Mouse (Mus musculus): ENCODE results near the gene Stra6.

Gene Stra6

DNA sequence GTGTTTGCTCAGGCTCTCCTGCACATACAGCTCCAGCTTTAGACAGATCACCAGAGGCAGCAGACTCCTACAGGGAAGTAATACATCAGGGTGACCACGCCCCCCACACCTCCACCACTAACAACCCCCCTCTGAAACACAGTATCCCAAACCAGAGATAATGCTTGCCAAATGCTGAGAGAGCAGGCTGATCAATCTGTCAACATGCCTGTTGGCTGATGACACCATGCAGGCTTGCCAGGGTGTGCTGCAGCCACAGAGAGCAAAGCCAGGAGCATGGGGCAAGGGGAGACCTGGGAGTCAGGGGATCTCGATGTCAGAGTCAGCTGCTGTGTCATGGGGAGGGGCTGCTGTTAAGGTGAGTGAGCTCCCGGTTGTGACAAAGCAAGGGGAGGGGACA lies at the start of gene Stra6:
TSS of gene Stra6 (plus strand) at position 258 of the 400 bp plus-strand sequence.
- no peak for DNase-seq (ENCODE audit: low spot score)

- DNase-seq (ENCODE audit: low spot score): no peak
These were observed 49.0 kb upstream of the Stra6 start for GRCm38 (mm10) chr9:58014393-58015160.

GRCm38 (mm10) chr9:58015856-58016255 lies 47.7 kb upstream of the Stra6 start:
- DNase-seq (ENCODE audit: low spot score): no peak

- no peak for DNase-seq (ENCODE audit: low spot score)
These were observed 46.6 kb upstream of the Stra6 start for GRCm38 (mm10) chr9:58016962-58017361.

DNA sequence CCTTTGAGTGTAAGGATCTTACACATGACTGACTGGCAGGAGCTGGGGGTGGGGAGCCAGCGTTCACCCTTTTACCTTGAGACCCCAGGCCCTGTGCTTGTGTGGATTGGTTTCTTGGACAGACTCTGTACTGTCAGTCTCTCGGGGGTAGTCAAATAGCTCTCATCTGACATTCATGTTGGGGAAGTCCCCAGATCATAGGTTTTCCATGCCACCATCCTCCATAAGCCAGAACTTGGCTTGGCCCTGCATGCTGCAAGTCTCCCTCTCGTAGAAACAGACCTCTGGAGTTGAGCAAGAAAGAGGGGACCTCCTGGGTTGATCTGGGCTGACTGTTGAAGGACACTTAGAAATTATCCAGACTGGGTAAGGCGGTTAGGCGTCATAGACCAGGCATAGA lies 45.2 kb upstream of the Stra6 start:
- DNase-seq (ENCODE audit: low spot score): no peak

GRCm38 (mm10) chr9:58025995-58026394 lies 37.6 kb upstream of the Stra6 start:
- DNase-seq (ENCODE audit: low spot score): no peak

- DNase-seq (ENCODE audit: low spot score): no peak
These were observed 36.0 kb upstream of the Stra6 start for GRCm38 (mm10) chr9:58027426-58028180.

GRCm38 (mm10) chr9:58028841-58029240 lies 34.7 kb upstream of the Stra6 start:
- no peak for DNase-seq (ENCODE audit: low spot score)

DNA sequence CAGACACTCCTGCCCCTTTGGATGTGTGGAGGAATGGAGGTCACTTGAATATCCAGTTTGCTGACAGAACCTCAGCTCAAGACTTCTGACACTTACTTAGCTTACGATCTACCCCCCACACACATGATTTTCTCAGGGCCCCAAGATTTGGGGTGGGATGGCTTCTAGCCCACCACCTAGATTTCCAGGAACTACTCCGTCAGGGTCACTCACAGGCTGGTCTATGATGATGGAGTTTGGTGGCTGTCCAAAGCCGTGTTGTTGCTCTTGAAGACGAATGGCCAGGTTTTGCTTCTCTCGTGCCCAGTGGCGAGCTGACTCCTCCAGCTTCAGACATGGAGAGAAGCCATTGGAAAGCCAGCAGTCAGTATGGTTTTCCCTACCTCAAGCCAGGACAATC lies 34.0 kb upstream of the Stra6 start:
- no peak for DNase-seq (ENCODE audit: low spot score)

- no peak for DNase-seq (ENCODE audit: low spot score)
These were observed 31.7 kb upstream of the Stra6 start for GRCm38 (mm10) chr9:58031895-58032294.

- no peak for DNase-seq (ENCODE audit: low spot score)
These were observed 28.1 kb upstream of the Stra6 start for GRCm38 (mm10) chr9:58035519-58035918.

DNA sequence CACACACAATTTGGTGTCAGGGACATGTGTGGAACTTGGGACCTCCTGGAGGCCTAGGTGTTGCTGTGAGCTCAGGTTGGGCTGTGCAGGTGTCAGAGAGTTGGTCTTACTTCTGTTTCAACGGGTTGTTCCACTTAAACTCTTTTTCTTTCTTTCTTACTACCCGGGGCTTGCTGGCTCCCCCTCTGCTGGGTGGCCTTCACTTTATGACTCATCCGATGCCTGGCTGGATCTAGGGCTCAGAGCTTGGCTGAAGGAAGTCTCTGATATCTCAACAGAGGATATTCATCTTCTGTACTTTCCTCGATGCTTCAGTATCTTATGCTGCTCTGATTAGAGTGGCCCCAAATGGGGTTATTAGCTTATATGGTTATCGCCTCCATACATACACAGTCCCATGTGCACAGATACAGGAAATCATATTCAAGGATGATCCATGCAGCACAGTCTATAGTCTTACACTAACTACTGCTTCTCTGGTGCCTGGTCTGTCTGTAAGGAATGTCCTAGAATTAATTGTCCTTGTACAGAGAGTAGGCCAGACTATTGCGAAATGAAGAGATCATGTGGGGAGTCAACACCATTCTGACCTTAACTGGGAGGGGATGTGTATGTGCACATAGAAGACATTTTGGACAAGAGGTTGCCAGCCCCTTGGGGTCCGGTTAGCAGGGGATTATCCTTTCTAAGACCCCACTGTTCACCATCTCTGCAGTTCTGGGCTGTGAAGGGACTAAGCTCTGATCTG lies 27.5 kb upstream of the Stra6 start:
- DNase-seq (ENCODE audit: low spot score): no peak

DNA sequence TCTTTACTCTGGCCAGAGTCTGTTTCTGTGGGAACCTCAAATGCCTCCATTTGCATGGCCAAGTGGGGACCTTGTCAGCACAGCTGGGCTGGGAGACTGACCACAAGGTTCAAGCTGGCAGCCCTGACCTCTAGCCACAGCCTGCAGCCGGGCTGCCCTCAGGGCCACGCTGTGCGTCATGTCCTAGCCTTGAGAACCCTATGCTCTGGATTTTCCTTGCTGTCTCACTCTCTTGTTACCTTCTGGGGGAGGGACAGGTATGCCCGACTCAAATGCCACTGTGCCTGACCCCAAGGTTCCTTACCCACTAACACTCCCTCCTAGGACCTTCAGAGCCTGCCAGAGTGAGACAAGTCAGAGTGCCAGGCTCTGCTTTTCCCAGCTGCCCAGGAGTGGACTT lies 26.6 kb upstream of the Stra6 start:
- DNase-seq (ENCODE audit: low spot score): no peak

DNA sequence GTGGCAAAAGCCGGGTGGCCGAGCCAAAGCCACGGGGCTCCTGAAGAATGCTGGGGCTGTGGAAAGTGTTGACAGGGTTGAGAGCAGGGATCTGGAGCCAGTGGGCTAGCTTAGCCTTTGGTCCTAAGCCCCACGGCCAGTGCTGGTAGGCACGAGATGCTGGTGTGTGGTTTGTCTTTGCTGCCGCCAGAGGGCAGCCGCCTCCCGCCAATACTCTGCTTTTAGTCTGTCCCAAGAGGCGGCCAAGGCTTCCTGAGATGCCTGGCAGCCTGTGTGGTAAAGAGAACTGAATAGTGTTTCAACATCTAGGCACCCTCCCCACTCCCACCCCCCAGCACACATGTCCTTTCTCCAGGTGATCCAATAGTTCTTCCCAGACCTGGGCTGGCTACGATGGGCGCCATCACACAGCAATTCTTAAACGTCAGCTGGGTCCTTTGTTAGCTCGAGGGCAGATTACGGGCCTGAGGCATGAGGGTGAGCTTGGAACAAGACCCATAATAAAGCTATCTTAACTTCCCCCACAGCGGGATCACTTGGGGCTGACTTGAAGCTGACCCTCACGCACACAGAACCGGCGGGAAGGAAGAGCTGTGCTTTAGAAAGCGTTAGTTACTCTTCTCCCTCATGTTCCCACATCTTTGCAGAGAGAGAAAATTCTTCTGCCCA lies 25.0 kb upstream of the Stra6 start:
- no peak for DNase-seq (ENCODE audit: low spot score)

GRCm38 (mm10) chr9:58040977-58041376 lies 22.6 kb upstream of the Stra6 start:
- no peak for DNase-seq (ENCODE audit: low spot score)

- no peak for DNase-seq (ENCODE audit: low spot score)
These were observed 21.2 kb upstream of the Stra6 start for GRCm38 (mm10) chr9:58042391-58042790.

GRCm38 (mm10) chr9:58043496-58044017 lies 20.0 kb upstream of the Stra6 start:
- DNase-seq (ENCODE audit: low spot score): no peak

- DNase-seq (ENCODE audit: low spot score): no peak
These were observed 18.8 kb upstream of the Stra6 start for GRCm38 (mm10) chr9:58044828-58045227.

- no peak for DNase-seq (ENCODE audit: low spot score)
These were observed 17.9 kb upstream of the Stra6 start for GRCm38 (mm10) chr9:58045646-58046045.

DNA sequence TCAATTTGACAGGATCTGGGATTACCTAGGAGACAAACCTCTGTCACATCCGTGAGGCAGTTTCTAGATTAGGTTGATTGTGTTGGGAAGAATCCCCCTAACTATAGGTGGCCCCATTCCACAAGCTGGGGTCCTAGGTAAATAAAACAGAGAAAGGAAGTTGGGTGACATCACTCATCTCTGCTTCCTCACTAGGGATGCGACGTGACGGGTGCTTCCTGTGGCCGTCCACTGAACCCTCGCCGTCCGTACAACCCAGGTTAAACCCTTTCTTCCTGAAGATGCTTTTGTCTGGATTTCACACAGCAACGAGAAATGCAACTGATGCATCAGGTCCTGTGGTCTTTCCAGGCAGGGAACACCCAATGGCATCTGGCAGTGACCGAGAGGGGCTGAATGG lies 16.5 kb upstream of the Stra6 start:
- DNase-seq (ENCODE audit: low spot score): no peak

- no peak for DNase-seq (ENCODE audit: low spot score)
These were observed 15.0 kb upstream of the Stra6 start for GRCm38 (mm10) chr9:58048621-58049020.

GRCm38 (mm10) chr9:58049186-58049585 lies 14.4 kb upstream of the Stra6 start:
- no peak for DNase-seq (ENCODE audit: low spot score)

Measured in layer of hippocampus, adult 9-10 months (tissue).